Mouse (Mus musculus) embryonic fibroblast, embryonic 13.5 days (primary cell): ENCODE measurements around the gene Stub1. TPM values are rescaled to one million over a fixed set of nuclear protein-coding genes. Genes with fewer than 3 reads are reported as not detected.
"Not testable (repeated sequence)": the region's sequence is repeated elsewhere in the genome, so short reads cannot be mapped to it uniquely, and the experiment has no call there.

Experiments used
- H3K27ac ChIP-seq: 2 replicates; pipeline ENCODE4 v1.5.1; 2012; ENCODE audit warnings: low read length, control low read depth, inconsistent platforms; ENCODE audit not compliant: insufficient read depth
- H3K4me1 ChIP-seq: 2 replicates; pipeline ENCODE4 v1.6.1; 2011; ENCODE audit warnings: low read length; ENCODE audit not compliant: control insufficient read depth, insufficient read depth
- H3K4me3 ChIP-seq: 2 replicates; pipeline ENCODE4 v1.5.1; 2011; ENCODE audit warnings: mild to moderate bottlenecking, control low read depth, low read length; ENCODE audit not compliant: insufficient read depth
- CTCF ChIP-seq: IDR thresholded peaks from 2 replicates; pipeline ENCODE4 v1.5.1; 2011; ENCODE audit warnings: mild to moderate bottlenecking, control low read depth, low read length, moderate library complexity, borderline replicate concordance; ENCODE audit not compliant: insufficient read depth
- POLR2A ChIP-seq: IDR thresholded peaks from 2 replicates; pipeline ENCODE4 v1.6.1; 2011; ENCODE audit warnings: low read depth, mild to moderate bottlenecking, control low read depth, low read length, moderate library complexity
- polyA plus RNA-seq: library from polyadenylated mRNA; stranded (reverse); fragments of >200 nt; gene quantifications from 2 replicates; pipeline ENCODE4 v1.2.4, GENCODE M21; 2011; ENCODE audit warnings: low read depth; ENCODE audit not compliant: missing spikeins, insufficient read length

The Stub1 gene
- polyA plus RNA-seq, 1 experiment, result 118 TPM

GRCm38 (mm10) chr17:25808789-25809605 lies 24.2 kb downstream of the Stub1 start, which contains the start of gene Fbxl16:
Gene Fbxl16, plus strand, starts transcription at chr17:25809085.
- no peak for TF ChIP-seq CTCF
- no peak for TF ChIP-seq POLR2A
- Histone ChIP-seq H3K4me3 (peak within 1 kb of the TSS; percentile 68), H3K4me1 (0 out of 2 replicates have a peak, but pooled peaks cover 3% of the 10 kb centered on the region), H3K27ac (no peak within 1 kb of the TSS)

- no peak for TF ChIP-seq CTCF
- no peak for TF ChIP-seq POLR2A
- Histone ChIP-seq H3K27ac (no peak overlapping the region), H3K4me3 (no peak overlapping the region), H3K4me1 (0 out of 2 replicates have a peak, but pooled peaks cover 3% of the 10 kb centered on the region)
These were observed 25.2 kb downstream of the Stub1 start for GRCm38 (mm10) chr17:25808028-25808427.

- not testable (repeated sequence) for H3K27ac ChIP-seq, H3K4me3 ChIP-seq, H3K4me1 ChIP-seq
These were observed 25.8 kb downstream of the Stub1 start for GRCm38 (mm10) chr17:25807452-25807851.

DNA sequence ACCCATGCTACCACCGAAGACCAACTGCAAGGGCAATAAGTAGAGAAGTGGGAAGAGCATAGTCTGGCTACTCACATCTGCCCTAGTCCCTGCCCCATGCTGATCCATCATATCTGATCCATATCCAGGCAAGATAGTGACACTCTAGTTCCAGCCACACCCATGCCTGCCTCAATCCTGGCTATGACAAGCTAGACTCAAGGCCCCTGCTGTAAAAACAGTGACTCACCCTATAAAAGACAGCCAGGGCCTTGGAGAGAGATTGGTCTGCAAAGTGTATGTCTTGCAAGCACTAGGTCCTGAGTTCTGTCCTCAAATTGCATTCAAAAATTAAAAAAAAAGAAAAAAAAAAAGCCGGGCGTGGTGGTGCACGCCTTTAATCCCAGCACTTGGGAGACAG lies 26.7 kb downstream of the Stub1 start:
- Histone ChIP-seq H3K4me1 (peaks cover 6% of the 10 kb centered on the region; the same call in 1 of the 2 replicates), H3K27ac (no peak overlapping the region), H3K4me3 (no peak overlapping the region)
- TF ChIP-seq POLR2A (no peak), CTCF (no peak)

DNA sequence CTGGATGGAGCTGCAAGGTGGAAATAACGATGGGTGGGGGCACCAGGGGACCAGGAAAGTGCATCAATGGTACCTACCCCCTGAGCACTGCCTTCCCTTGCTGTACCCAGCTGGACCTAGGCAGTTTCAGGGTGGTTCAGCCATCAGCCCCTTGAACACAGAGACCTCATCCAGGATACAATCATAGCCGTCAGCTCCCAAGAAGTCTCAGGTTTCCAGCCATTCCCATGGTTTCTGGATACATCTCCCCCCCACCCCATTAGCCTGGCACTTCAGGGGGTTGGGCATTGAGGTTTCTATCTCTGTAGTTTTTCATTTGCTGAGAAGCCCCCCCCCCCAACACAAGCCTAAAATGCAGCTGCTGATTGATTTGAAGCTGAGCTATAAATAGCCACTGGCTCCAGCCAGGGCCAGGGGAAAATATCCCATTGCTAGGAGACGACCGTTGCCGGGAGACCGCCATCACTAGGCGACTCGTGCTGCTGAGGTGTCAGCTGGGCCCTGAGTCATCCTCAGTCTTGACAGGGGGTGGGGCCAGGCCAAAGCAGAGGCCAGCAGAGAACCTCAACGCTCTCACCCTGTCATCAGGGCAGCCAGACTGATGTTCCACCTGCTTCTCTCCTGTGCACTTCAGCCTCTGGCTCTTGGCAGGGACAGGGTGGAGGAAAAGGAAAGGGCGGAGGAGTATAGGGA lies 30.2 kb downstream of the Stub1 start:
- TF ChIP-seq CTCF (no peak), POLR2A (no peak)
- H3K4me1 ChIP-seq, result peaks cover 6% of the 10 kb centered on the region; the same call in 1 of the 2 replicates
- no peak overlapping the region for H3K27ac ChIP-seq

DNA sequence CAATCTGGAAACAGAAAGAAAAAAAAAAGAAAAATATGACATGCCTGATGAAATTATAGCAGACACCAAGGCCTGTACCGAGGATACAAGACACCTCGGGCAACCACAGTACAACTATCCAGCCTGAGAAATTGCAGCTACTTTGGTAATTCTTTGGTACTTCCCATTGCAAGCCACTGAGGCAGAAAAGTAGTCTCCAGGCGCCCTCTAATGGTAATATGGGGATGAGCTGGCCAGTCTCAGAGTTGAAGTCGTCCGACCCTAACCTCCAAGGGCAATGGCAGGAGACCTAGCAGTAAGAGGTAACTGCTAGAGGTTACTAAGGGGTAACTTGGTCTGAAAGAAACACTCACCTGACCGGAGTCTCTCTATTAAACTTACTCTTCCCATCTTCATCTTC lies 32.2 kb downstream of the Stub1 start:
- no peak for TF ChIP-seq POLR2A
- peak; percentile 26; the same call in 1 of the 2 replicates for TF ChIP-seq CTCF
- no peak overlapping the region for H3K27ac ChIP-seq
- H3K4me3 ChIP-seq, result no peak overlapping the region
- peaks cover 4% of the 10 kb centered on the region; the same call in 1 of the 2 replicates for H3K4me1 ChIP-seq

More for the DNA sequence above, 30.2 kb downstream of the Stub1 start:
- H3K4me3 ChIP-seq, result no peak overlapping the region

DNA sequence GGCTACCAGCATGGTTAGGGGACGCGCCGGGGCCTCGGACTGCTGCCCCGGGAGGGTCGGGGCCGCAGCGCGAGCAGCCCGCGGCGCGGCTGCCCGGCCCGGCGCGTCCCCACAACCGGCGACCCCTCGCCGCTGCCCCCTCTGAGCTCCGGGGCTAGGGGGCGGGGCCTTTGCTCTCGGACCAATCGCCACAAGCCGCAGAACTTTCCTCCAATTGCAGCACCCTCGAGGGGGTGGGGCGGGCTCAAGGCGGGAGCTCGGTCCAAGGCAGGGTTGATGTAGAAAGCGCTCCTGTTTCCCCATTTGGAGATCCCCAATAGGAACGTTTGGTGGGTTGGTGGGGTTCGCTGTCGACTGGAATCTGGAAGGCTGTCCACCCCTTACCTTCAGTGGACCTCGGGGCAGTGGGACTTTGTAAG lies 36.2 kb downstream of the Stub1 start, which contains the start of gene Metrn:
Gene Metrn (minus strand): TSS at position 186 of the 419 bp plus-strand sequence.
- Histone ChIP-seq H3K27ac (no peak within 1 kb of the TSS), H3K4me1 (peaks cover 7% of the 10 kb centered on the region; the same call in 1 of the 2 replicates), H3K4me3 (peak within 1 kb of the TSS; percentile 76)
- TF ChIP-seq POLR2A (no peak), CTCF (no peak)

- no peak for TF ChIP-seq CTCF
- no peak for TF ChIP-seq POLR2A
- peak overlapping the region; percentile 76 for H3K4me3 ChIP-seq
- no peak overlapping the region for H3K27ac ChIP-seq
- peaks cover 7% of the 10 kb centered on the region; the same call in 1 of the 2 replicates for H3K4me1 ChIP-seq
These were observed 36.9 kb downstream of the Stub1 start for GRCm38 (mm10) chr17:25796211-25796771.

DNA sequence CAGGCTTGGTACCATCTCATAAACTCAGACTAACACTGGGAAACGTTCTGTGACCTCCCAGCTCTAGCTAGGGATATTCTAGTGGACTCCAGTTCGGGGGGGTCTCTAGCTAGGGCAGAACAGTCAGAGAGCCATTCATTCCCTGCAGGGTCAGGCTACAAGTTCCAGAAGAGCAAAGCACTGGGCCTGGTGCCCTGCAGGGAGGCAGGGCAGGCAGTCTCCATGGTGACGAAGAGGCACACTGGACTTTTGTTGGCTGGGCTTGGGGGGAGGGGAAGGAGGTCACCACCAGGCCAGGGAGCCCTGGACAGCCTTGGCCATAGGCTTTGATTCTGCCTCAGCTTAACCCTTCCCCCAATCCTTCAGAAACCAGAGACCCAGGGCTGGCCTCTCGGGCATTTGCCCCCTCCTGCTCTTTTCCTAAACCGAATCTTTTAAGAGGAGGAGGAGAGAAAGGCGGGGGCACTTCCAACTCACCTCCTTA lies 37.6 kb downstream of the Stub1 start, which contains the start of gene AC134908.4:
Gene AC134908.4 (minus strand): TSS at position 51 of the 484 bp plus-strand sequence.
- no peak within 1 kb of the TSS for H3K27ac ChIP-seq
- TF ChIP-seq CTCF, result no peak
- TF ChIP-seq POLR2A, result no peak
- H3K4me3 ChIP-seq, result peak within 1 kb of the TSS; percentile 76
- H3K4me1 ChIP-seq, result peaks cover 7% of the 10 kb centered on the region; the same call in 1 of the 2 replicates
